Mouse (Mus musculus) hindbrain, embryonic 11.5 days (tissue): ENCODE measurements at regions not wholly inside any gene's neighbourhood (a gene's known extent, or its start where the extent isn't known, plus 50 kb on each side); places are given as distances from the start of the nearest gene placed in this dataset.

Experiments
- ATAC-seq: fragments of 200-750 bp; cut with Nextera tagmentation; 2 replicates; pipeline ENCODE4 v1.8.0; 2017; ENCODE audit warnings: mild to moderate bottlenecking, moderate TSS enrichment, moderate library complexity; ENCODE audit not compliant: low FRiP score
- DNase-seq: peaks from one replicate; pipeline ENCODE4 v3.0.0-alpha.2; 2015; ENCODE audit warnings: low spot score
- H3K27ac ChIP-seq: fragments of 300-500 bp; sonication (generic); 2 replicates; pipeline ENCODE4 v1.5.1; 2014; ENCODE audit warnings: mild to moderate bottlenecking, low read depth, low read length
- H3K27me3 ChIP-seq: fragments of 300-500 bp; sonication (generic); 2 replicates; pipeline ENCODE4 v1.6.1; 2014; ENCODE audit warnings: mild to moderate bottlenecking, low read length, moderate library complexity, mixed read lengths; ENCODE audit not compliant: control insufficient read depth, insufficient read depth
- H3K36me3 ChIP-seq: fragments of 300-500 bp; sonication (generic); 2 replicates; pipeline ENCODE4 v1.6.1; 2014; ENCODE audit warnings: mild to moderate bottlenecking, low read length, moderate library complexity, mixed read lengths; ENCODE audit not compliant: control insufficient read depth, insufficient read depth
- H3K4me1 ChIP-seq: fragments of 300-500 bp; sonication (generic); replicated peaks from 2 replicates; pipeline ENCODE4 v1.6.1; 2014; ENCODE audit warnings: low read length, mixed read lengths; ENCODE audit not compliant: control insufficient read depth, insufficient read depth
- H3K4me2 ChIP-seq: fragments of 300-500 bp; sonication (generic); replicated peaks from 2 replicates; pipeline ENCODE4 v1.6.1; 2014; ENCODE audit warnings: mild to moderate bottlenecking, low read depth, low read length
- H3K4me3 ChIP-seq: fragments of 300-500 bp; sonication (generic); 2 replicates; pipeline ENCODE4 v1.5.1; 2014; ENCODE audit warnings: low read depth, low read length
- H3K9ac ChIP-seq: fragments of 300-500 bp; sonication (generic); 2 replicates; pipeline ENCODE4 v1.6.1; 2014; ENCODE audit warnings: low read depth, low read length
- H3K9me3 ChIP-seq: fragments of 300-500 bp; sonication (generic); 2 replicates; pipeline ENCODE4 v1.6.1; 2016; ENCODE audit warnings: low read length; ENCODE audit not compliant: control insufficient read depth
- WGBS: fragments of 180-500 bp; shearing (Covaris S2); extraction: QIAGEN DNeasy Blood & Tissue Kit; methylation state at CpG from one replicate; pipeline ENCODE4 v1.1.7; 2014; 5-methylcytosine and 5-hydroxymethylcytosine counted together

GRCm38 (mm10) chr8:92258258-92258657 is 99.2 kb upstream of the Irx5 start:
- Histone ChIP-seq H3K9me3 (no peaks in the 10 kb centered on the region), H3K27ac (no peak overlapping the region), H3K4me3 (no peak overlapping the region), H3K27me3 (no peaks in the 10 kb centered on the region), H3K36me3 (no peaks in the 10 kb centered on the region), H3K4me1 (no peaks in the 10 kb centered on the region), H3K9ac (no peak overlapping the region), H3K4me2 (no peak overlapping the region)
- no peak for DNase-seq
- WGBS, result 62% methylated on average over 6 of the region's 6 CpGs
- ATAC-seq, result no peak

- 74% methylated on average over 8 of the region's 8 CpGs for WGBS
- ATAC-seq, result no peak
- no peak overlapping the region for H3K27ac ChIP-seq
- H3K4me2 ChIP-seq, result no peak overlapping the region
- H3K9ac ChIP-seq, result no peak overlapping the region
- DNase-seq, result no peak
- no peaks in the 10 kb centered on the region for H3K4me1 ChIP-seq
- no peaks in the 10 kb centered on the region for H3K9me3 ChIP-seq
- no peaks in the 10 kb centered on the region for H3K36me3 ChIP-seq
- no peaks in the 10 kb centered on the region for H3K27me3 ChIP-seq
- H3K4me3 ChIP-seq, result no peak overlapping the region
These were observed 104.6 kb upstream of the Irx5 start for GRCm38 (mm10) chr8:92252597-92253375.

- ATAC-seq, result no peak
- Histone ChIP-seq H3K4me2 (no peak overlapping the region), H3K4me3 (no peak overlapping the region), H3K4me1 (no peaks in the 10 kb centered on the region), H3K27me3 (no peaks in the 10 kb centered on the region), H3K9ac (no peak overlapping the region), H3K27ac (no peak overlapping the region), H3K36me3 (no peaks in the 10 kb centered on the region), H3K9me3 (no peaks in the 10 kb centered on the region)
- no peak for DNase-seq
- WGBS, result 89% methylated on average over 4 of the region's 4 CpGs
These were observed 111.1 kb upstream of the Irx5 start for GRCm38 (mm10) chr8:92246301-92246700.

GRCm38 (mm10) chr8:92240686-92241275 is 116.6 kb upstream of the Irx5 start:
- no peak overlapping the region for H3K9ac ChIP-seq
- no peaks in the 10 kb centered on the region for H3K9me3 ChIP-seq
- no peak overlapping the region for H3K4me3 ChIP-seq
- ATAC-seq, result no peak
- WGBS, result 77% methylated on average over 13 of the region's 13 CpGs
- no peaks in the 10 kb centered on the region for H3K36me3 ChIP-seq
- H3K27ac ChIP-seq, result no peak overlapping the region
- no peak for DNase-seq
- no peaks in the 10 kb centered on the region for H3K4me1 ChIP-seq
- H3K27me3 ChIP-seq, result no peaks in the 10 kb centered on the region
- H3K4me2 ChIP-seq, result no peak overlapping the region

- ATAC-seq (no peak), DNase-seq (peak; percentile 10)
- Histone ChIP-seq H3K4me2 (no peak overlapping the region), H3K27me3 (no peaks in the 10 kb centered on the region), H3K4me1 (no peaks in the 10 kb centered on the region; the same call in 1 of the 2 replicates), H3K36me3 (no peaks in the 10 kb centered on the region), H3K4me3 (no peak overlapping the region), H3K27ac (no peak overlapping the region), H3K9me3 (no peaks in the 10 kb centered on the region), H3K9ac (no peak overlapping the region)
- WGBS, result 62% methylated on average over 23 of the region's 23 CpGs
These were observed 125.8 kb upstream of the Irx5 start for GRCm38 (mm10) chr8:92231326-92232225.

GRCm38 (mm10) chr8:92229526-92229925 is 127.9 kb upstream of the Irx5 start:
- DNase-seq (no peak), ATAC-seq (no peak)
- Histone ChIP-seq H3K4me3 (no peak overlapping the region), H3K27ac (no peak overlapping the region), H3K4me2 (no peak overlapping the region), H3K36me3 (no peaks in the 10 kb centered on the region), H3K4me1 (no peaks in the 10 kb centered on the region; the same call in 1 of the 2 replicates), H3K9ac (no peak overlapping the region), H3K9me3 (no peaks in the 10 kb centered on the region), H3K27me3 (no peaks in the 10 kb centered on the region)
- 91% methylated on average over 2 of the region's 2 CpGs for WGBS

- Histone ChIP-seq H3K9me3 (no peaks in the 10 kb centered on the region), H3K4me2 (no peak overlapping the region), H3K36me3 (no peaks in the 10 kb centered on the region), H3K27ac (no peak overlapping the region), H3K4me3 (no peak overlapping the region), H3K27me3 (no peaks in the 10 kb centered on the region), H3K4me1 (no peaks in the 10 kb centered on the region), H3K9ac (no peak overlapping the region)
- ATAC-seq, result no peak
- WGBS, result 88% methylated on average over 3 of the region's 3 CpGs
- no peak for DNase-seq
These were observed 132.5 kb upstream of the Irx5 start for GRCm38 (mm10) chr8:92224929-92225328.

GRCm38 (mm10) chr8:92222992-92223391 is 134.4 kb upstream of the Irx5 start:
- Histone ChIP-seq H3K9me3 (no peaks in the 10 kb centered on the region), H3K4me3 (no peak overlapping the region), H3K4me1 (no peaks in the 10 kb centered on the region), H3K27me3 (no peaks in the 10 kb centered on the region), H3K9ac (no peak overlapping the region), H3K27ac (no peak overlapping the region), H3K4me2 (no peak overlapping the region), H3K36me3 (no peaks in the 10 kb centered on the region)
- WGBS, result 42% methylated on average over 3 of the region's 3 CpGs
- DNase-seq (no peak), ATAC-seq (no peak)
